Mouse (Mus musculus) kidney, embryonic 14.5 days (tissue): ENCODE measurements around the gene Egr4. TPM values are rescaled to one million over a fixed set of nuclear protein-coding genes. Genes with fewer than 3 reads are reported as not detected.

Experiments used
- ATAC-seq: fragments of 200-750 bp; cut with Nextera tagmentation; 2 replicates; pipeline ENCODE4 v1.8.0; 2017; ENCODE audit warnings: moderate number of reproducible peaks, mild to moderate bottlenecking, moderate TSS enrichment, moderate library complexity; ENCODE audit not compliant: low FRiP score, low TSS enrichment
- H3K27ac ChIP-seq: fragments of 300-500 bp; sonication (generic); 2 replicates; pipeline ENCODE4 v1.5.1; 2014; ENCODE audit warnings: low read depth, mild to moderate bottlenecking, low read length, moderate library complexity, mixed read lengths
- H3K27me3 ChIP-seq: fragments of 300-500 bp; sonication (generic); 2 replicates; pipeline ENCODE4 v1.6.1; 2014; ENCODE audit warnings: mild to moderate bottlenecking, low read length; ENCODE audit not compliant: control insufficient read depth, insufficient read depth
- H3K36me3 ChIP-seq: fragments of 300-500 bp; sonication (generic); 2 replicates; pipeline ENCODE4 v1.6.1; 2014; ENCODE audit warnings: low read length, mixed read lengths; ENCODE audit not compliant: control insufficient read depth, insufficient read depth
- H3K4me1 ChIP-seq: fragments of 300-500 bp; sonication (generic); 2 replicates; pipeline ENCODE4 v1.6.1; 2014; ENCODE audit warnings: low read length, mixed read lengths; ENCODE audit not compliant: control insufficient read depth, insufficient read depth
- H3K4me2 ChIP-seq: fragments of 300-500 bp; sonication (generic); replicated peaks from 2 replicates; pipeline ENCODE4 v1.6.1; 2014; ENCODE audit warnings: low read depth, mild to moderate bottlenecking, low read length
- H3K4me3 ChIP-seq: fragments of 300-500 bp; sonication (generic); 2 replicates; pipeline ENCODE4 v1.5.1; 2014; ENCODE audit warnings: mild to moderate bottlenecking, low read length
- H3K9ac ChIP-seq: fragments of 300-500 bp; sonication (generic); 2 replicates; pipeline ENCODE4 v1.6.1; 2014; ENCODE audit warnings: low read depth, mild to moderate bottlenecking, low read length, moderate library complexity
- H3K9me3 ChIP-seq: fragments of 300-500 bp; sonication (generic); 2 replicates; pipeline ENCODE4 v1.6.1; 2016; ENCODE audit warnings: low read length; ENCODE audit not compliant: control insufficient read depth
- WGBS: fragments of 180-500 bp; shearing (Covaris S2); extraction: QIAGEN DNeasy Blood & Tissue Kit; methylation state at CpG from one replicate; pipeline ENCODE4 v1.1.7; 2014; 5-methylcytosine and 5-hydroxymethylcytosine counted together
- polyA plus RNA-seq: library from polyadenylated mRNA; unstranded; fragments of >200 nt; fragmentation: Nextera tagmentation; extraction: Ambion mirVana; gene quantifications from 2 replicates; pipeline ENCODE4 v1.2.1, GENCODE M21; 2014

The Egr4 gene
- polyA plus RNA-seq, 1 experiment from 2014 or later, result not detected

- H3K27ac ChIP-seq, result no peak overlapping the region
- 76% methylated on average over 5 of the region's 5 CpGs for WGBS
- no peak for ATAC-seq
- H3K4me3 ChIP-seq, result no peak overlapping the region
- H3K9ac ChIP-seq, result no peak overlapping the region
- H3K27me3 ChIP-seq, result no peaks in the 10 kb centered on the region
- no peaks in the 10 kb centered on the region for H3K9me3 ChIP-seq
- peaks cover 52% of the 10 kb centered on the region for H3K36me3 ChIP-seq
- H3K4me2 ChIP-seq, result no peak overlapping the region
- H3K4me1 ChIP-seq, result no peaks in the 10 kb centered on the region
Measured at GRCm38 (mm10) chr6:85469660-85470430, 43.5 kb downstream of the Egr4 start.

GRCm38 (mm10) chr6:85465381-85465780 is 48.0 kb downstream of the Egr4 start:
- H3K4me2 ChIP-seq, result no peak overlapping the region
- no peaks in the 10 kb centered on the region for H3K27me3 ChIP-seq
- ATAC-seq, result no peak
- H3K9me3 ChIP-seq, result no peaks in the 10 kb centered on the region
- H3K4me3 ChIP-seq, result no peak overlapping the region
- peaks cover 96% of the 10 kb centered on the region for H3K36me3 ChIP-seq
- H3K27ac ChIP-seq, result no peak overlapping the region
- H3K4me1 ChIP-seq, result no peaks in the 10 kb centered on the region
- H3K9ac ChIP-seq, result no peak overlapping the region

Other genes with a start within 250 kb of the Egr4 start
- gene Sfxn5, start 180.2 kb downstream of the Egr4 start, polyA plus RNA-seq, result 9.3 and 11.9 TPM in 2 replicates
- 7.7 and 9.0 TPM in 2 replicates for gene Rab11fip5, start 139.0 kb downstream of the Egr4 start, polyA plus RNA-seq
- gene Noto, start 89.7 kb downstream of the Egr4 start, polyA plus RNA-seq, result not detected in 2 replicates
- 54.8 and 68.4 TPM in 2 replicates for gene Smyd5, start 81.6 kb downstream of the Egr4 start, polyA plus RNA-seq
- gene Cct7, start 62.1 kb downstream of the Egr4 start, polyA plus RNA-seq, result 545 and 576 TPM in 2 replicates
- gene Pradc1, start 61.6 kb downstream of the Egr4 start, polyA plus RNA-seq, result 23.3 and 37.8 TPM in 2 replicates
- gene Fbxo41, start 10.6 kb downstream of the Egr4 start, polyA plus RNA-seq, result 0.05 and 0.13 TPM in 2 replicates
- gene Alms1, start 73.9 kb upstream of the Egr4 start, polyA plus RNA-seq, result 7.1 and 9.2 TPM in 2 replicates
- not detected in 2 replicates for gene Nat8f7, start 199.6 kb upstream of the Egr4 start, polyA plus RNA-seq